Mouse (Mus musculus): ENCODE results near the gene Egfl7. TPM values are rescaled to one million over a fixed set of nuclear protein-coding genes. Genes with fewer than 3 reads are reported as not detected.

Egfl7 gene
- polyA plus RNA-seq, 1 experiment: 96.8 TPM

DNA sequence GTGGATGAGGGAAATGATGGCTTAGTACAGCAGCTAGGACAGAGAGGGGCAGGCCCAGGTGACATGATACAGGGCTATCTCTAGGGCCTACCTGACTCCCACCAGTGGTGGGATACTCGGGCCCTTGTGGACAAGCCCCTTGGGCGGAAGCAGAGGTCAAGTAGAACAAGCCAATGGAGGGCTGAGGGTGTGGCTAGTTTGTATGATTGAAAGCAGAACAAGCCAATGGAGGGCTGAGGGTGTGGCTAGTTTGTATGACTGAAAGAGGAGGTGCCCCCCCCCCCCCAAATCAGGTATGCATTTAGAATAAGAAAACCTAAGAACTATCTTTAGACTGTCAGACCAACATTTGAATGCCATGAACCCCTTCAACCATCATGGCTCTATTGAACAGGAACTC is 2.4 kb downstream of the Egfl7 start:
- no peaks in the 10 kb centered on the region; the same call in 1 of the 2 replicates for H3K27me3 ChIP-seq (ENCODE audit: control insufficient read depth, insufficient read depth, low read length)
- H3K4me1 ChIP-seq (ENCODE audit: control insufficient read depth, insufficient read depth, insufficient read length, low read length): peaks cover 7% of the 10 kb centered on the region
- H3K4me3 ChIP-seq (ENCODE audit: low read depth, low read length): no peak overlapping the region
- H3K36me3 ChIP-seq (ENCODE audit: control insufficient read depth, insufficient read depth, low read length): no peaks in the 10 kb centered on the region
- TF ChIP-seq CTCF (IDR thresholded peaks at IDR 0.05; ENCODE audit: extremely low read depth, insufficient read length, insufficient replicate concordance, low read depth, low read length): no peak
- no peak for TF ChIP-seq POLR2A (IDR thresholded peaks at IDR 0.05; ENCODE audit: low read depth, low read length)
- 63% methylated on average over 2 of the region's 2 CpGs for WGBS
- no peak overlapping the region for H3K27ac ChIP-seq (ENCODE audit: insufficient read depth, low read depth, low read length)

- peak overlapping the region; percentile 35 for H3K27ac ChIP-seq (ENCODE audit: insufficient read depth, low read depth, low read length)
- no peak for TF ChIP-seq POLR2A (IDR thresholded peaks at IDR 0.05; ENCODE audit: low read depth, low read length)
- no peak for TF ChIP-seq CTCF (IDR thresholded peaks at IDR 0.05; ENCODE audit: extremely low read depth, insufficient read length, insufficient replicate concordance, low read depth, low read length)
- H3K4me1 ChIP-seq (ENCODE audit: control insufficient read depth, insufficient read depth, insufficient read length, low read length): peaks cover 7% of the 10 kb centered on the region
- H3K27me3 ChIP-seq (ENCODE audit: control insufficient read depth, insufficient read depth, low read length): no peaks in the 10 kb centered on the region; the same call in 1 of the 2 replicates
- peak overlapping the region; percentile 14 for H3K4me3 ChIP-seq (ENCODE audit: low read depth, low read length)
- WGBS: 68% methylated on average over 7 of the region's 7 CpGs
- H3K36me3 ChIP-seq (ENCODE audit: control insufficient read depth, insufficient read depth, low read length): no peaks in the 10 kb centered on the region
Observed at GRCm38 (mm10) chr2:26582741-26583140, 2.9 kb downstream of the Egfl7 start.

DNA sequence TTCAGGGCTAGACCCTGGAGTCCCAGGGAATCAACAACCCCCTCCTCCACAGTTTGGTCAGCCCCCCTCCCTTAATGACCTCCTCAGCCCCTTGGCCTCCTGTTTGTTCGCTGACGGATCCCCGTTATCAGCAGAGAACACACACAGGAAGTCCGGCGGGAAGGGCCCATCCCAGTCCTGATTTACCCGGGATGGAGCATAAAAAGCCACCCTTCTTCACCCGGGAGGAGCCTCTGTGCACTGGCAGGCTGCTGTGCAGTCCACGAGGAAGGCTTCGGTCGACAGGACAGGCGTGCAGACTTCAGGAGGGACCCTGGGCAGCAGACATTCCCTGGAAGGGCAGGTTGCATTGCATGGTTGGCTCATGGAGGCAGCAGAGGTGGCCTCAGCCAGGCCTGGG is 3.8 kb downstream of the Egfl7 start:
- H3K27me3 ChIP-seq (ENCODE audit: control insufficient read depth, insufficient read depth, low read length): no peaks in the 10 kb centered on the region; the same call in 1 of the 2 replicates
- peak overlapping the region; percentile 55 for H3K4me3 ChIP-seq (ENCODE audit: low read depth, low read length)
- peaks cover 7% of the 10 kb centered on the region for H3K4me1 ChIP-seq (ENCODE audit: control insufficient read depth, insufficient read depth, insufficient read length, low read length)
- 32% methylated on average over 11 of the region's 11 CpGs for WGBS
- H3K27ac ChIP-seq (ENCODE audit: insufficient read depth, low read depth, low read length): peak overlapping the region; percentile 35
- H3K36me3 ChIP-seq (ENCODE audit: control insufficient read depth, insufficient read depth, low read length): no peaks in the 10 kb centered on the region
- no peak for TF ChIP-seq CTCF (IDR thresholded peaks at IDR 0.05; ENCODE audit: extremely low read depth, insufficient read length, insufficient replicate concordance, low read depth, low read length)
- no peak; the same call in 1 of the 2 replicates for TF ChIP-seq POLR2A (IDR thresholded peaks at IDR 0.05; ENCODE audit: low read depth, low read length)

GRCm38 (mm10) chr2:26585713-26586112 is 5.9 kb downstream of the Egfl7 start:
- no peak overlapping the region for H3K27ac ChIP-seq (ENCODE audit: insufficient read depth, low read depth, low read length)
- H3K36me3 ChIP-seq (ENCODE audit: control insufficient read depth, insufficient read depth, low read length): no peaks in the 10 kb centered on the region
- WGBS: 47% methylated on average over 6 of the region's 6 CpGs
- no peaks in the 10 kb centered on the region; the same call in 1 of the 2 replicates for H3K27me3 ChIP-seq (ENCODE audit: control insufficient read depth, insufficient read depth, low read length)
- H3K4me3 ChIP-seq (ENCODE audit: low read depth, low read length): peak overlapping the region; percentile 69
- TF ChIP-seq CTCF (IDR thresholded peaks at IDR 0.05; ENCODE audit: extremely low read depth, insufficient read length, insufficient replicate concordance, low read depth, low read length): no peak
- no peak for TF ChIP-seq POLR2A (IDR thresholded peaks at IDR 0.05; ENCODE audit: low read depth, low read length)
- H3K4me1 ChIP-seq (ENCODE audit: control insufficient read depth, insufficient read depth, insufficient read length, low read length): peaks cover 7% of the 10 kb centered on the region

GRCm38 (mm10) chr2:26586294-26587043 is 6.7 kb downstream of the Egfl7 start, which contains the start of gene Gm20532:
Gene Gm20532 (plus strand): TSS chr2:26586639.
- H3K4me1 ChIP-seq (ENCODE audit: control insufficient read depth, insufficient read depth, insufficient read length, low read length): peaks cover 7% of the 10 kb centered on the region
- H3K36me3 ChIP-seq (ENCODE audit: control insufficient read depth, insufficient read depth, low read length): peaks cover 4% of the 10 kb centered on the region; the same call in 1 of the 2 replicates
- H3K4me3 ChIP-seq (ENCODE audit: low read depth, low read length): peak within 1 kb of the TSS; percentile 69
- H3K27ac ChIP-seq (ENCODE audit: insufficient read depth, low read depth, low read length): no peak within 1 kb of the TSS
- no peaks in the 10 kb centered on the region; the same call in 1 of the 2 replicates for H3K27me3 ChIP-seq (ENCODE audit: control insufficient read depth, insufficient read depth, low read length)
- under 1% methylated on average over 65 of the region's 65 CpGs for WGBS
- TF ChIP-seq CTCF (IDR thresholded peaks at IDR 0.05; ENCODE audit: extremely low read depth, insufficient read length, insufficient replicate concordance, low read depth, low read length) (0 out of 2 replicates have a peak, but pooled peaks have one; percentile 44), POLR2A (IDR thresholded peaks at IDR 0.05; ENCODE audit: low read depth, low read length) (no peak)

GRCm38 (mm10) chr2:26587044-26587405 is 7.2 kb downstream of the Egfl7 start:
- Histone ChIP-seq H3K4me3 (ENCODE audit: low read depth, low read length) (peak overlapping the region; percentile 69), H3K27ac (ENCODE audit: insufficient read depth, low read depth, low read length) (no peak overlapping the region)

GRCm38 (mm10) chr2:26588573-26588972 is 8.8 kb downstream of the Egfl7 start:
- H3K27me3 ChIP-seq (ENCODE audit: control insufficient read depth, insufficient read depth, low read length): no peaks in the 10 kb centered on the region; the same call in 1 of the 2 replicates
- H3K27ac ChIP-seq (ENCODE audit: insufficient read depth, low read depth, low read length): no peak overlapping the region
- 65% methylated on average over 4 of the region's 4 CpGs for WGBS
- H3K4me1 ChIP-seq (ENCODE audit: control insufficient read depth, insufficient read depth, insufficient read length, low read length): peaks cover 7% of the 10 kb centered on the region
- TF ChIP-seq POLR2A (IDR thresholded peaks at IDR 0.05; ENCODE audit: low read depth, low read length) (no peak), CTCF (IDR thresholded peaks at IDR 0.05; ENCODE audit: extremely low read depth, insufficient read length, insufficient replicate concordance, low read depth, low read length) (no peak)
- H3K4me3 ChIP-seq (ENCODE audit: low read depth, low read length): peak overlapping the region; percentile 30
- peaks cover 22% of the 10 kb centered on the region for H3K36me3 ChIP-seq (ENCODE audit: control insufficient read depth, insufficient read depth, low read length)

More at GRCm38 (mm10) chr2:26587044-26587405, 7.2 kb downstream of the Egfl7 start:
- H3K36me3 ChIP-seq (ENCODE audit: control insufficient read depth, insufficient read depth, low read length): peaks cover 6% of the 10 kb centered on the region; the same call in 1 of the 2 replicates
- H3K27me3 ChIP-seq (ENCODE audit: control insufficient read depth, insufficient read depth, low read length): no peaks in the 10 kb centered on the region; the same call in 1 of the 2 replicates
- H3K4me1 ChIP-seq (ENCODE audit: control insufficient read depth, insufficient read depth, insufficient read length, low read length): peaks cover 7% of the 10 kb centered on the region
- WGBS: 13% methylated on average over 11 of the region's 11 CpGs
- TF ChIP-seq CTCF (IDR thresholded peaks at IDR 0.05; ENCODE audit: extremely low read depth, insufficient read length, insufficient replicate concordance, low read depth, low read length): peak; percentile 2; the same call in 1 of the 2 replicates
- no peak for TF ChIP-seq POLR2A (IDR thresholded peaks at IDR 0.05; ENCODE audit: low read depth, low read length)

Measured in small intestine, adult 2 months (tissue).